Mouse (Mus musculus): Measurements from ENCODE around the gene Pde4d. TPM values are rescaled to one million over a fixed set of nuclear protein-coding genes. Genes with fewer than 3 reads are reported as not detected.

Pde4d gene
- polyA plus RNA-seq, 1 experiment, result 34.7 TPM

DNA sequence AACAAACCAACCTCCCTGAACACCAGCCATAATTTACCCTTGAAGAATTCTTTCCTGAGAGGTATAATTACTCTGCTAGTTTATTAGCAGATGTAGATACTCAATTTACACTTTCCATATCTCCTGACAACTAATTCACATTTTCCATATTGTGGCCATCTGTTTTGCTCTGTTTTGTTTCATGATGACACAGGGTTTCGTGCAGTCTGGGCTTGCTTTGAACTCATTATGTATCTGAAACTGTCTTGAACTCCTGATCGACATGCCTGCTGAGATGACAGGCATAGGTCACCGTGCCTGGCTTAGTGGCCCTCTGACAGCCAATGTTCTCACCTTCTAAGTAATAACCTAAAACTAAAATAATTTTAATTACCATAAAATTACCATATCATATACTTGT lies 672.1 kb downstream of the Pde4d start:
- H3K27ac ChIP-seq (ENCODE audit: insufficient read depth, low read length), result no peak overlapping the region
- no peaks in the 10 kb centered on the region for H3K4me1 ChIP-seq (ENCODE audit: control insufficient read depth, insufficient read depth, low read length)
- no peak overlapping the region for H3K4me3 ChIP-seq (ENCODE audit: insufficient read depth, low read length)
- TF ChIP-seq POLR2A (IDR thresholded peaks at IDR 0.05; ENCODE audit: extremely low read depth, insufficient read depth, low read length), result no peak
- no peak for TF ChIP-seq CTCF (IDR thresholded peaks at IDR 0.05; ENCODE audit: extremely low read depth, insufficient read depth, low read length)

DNA sequence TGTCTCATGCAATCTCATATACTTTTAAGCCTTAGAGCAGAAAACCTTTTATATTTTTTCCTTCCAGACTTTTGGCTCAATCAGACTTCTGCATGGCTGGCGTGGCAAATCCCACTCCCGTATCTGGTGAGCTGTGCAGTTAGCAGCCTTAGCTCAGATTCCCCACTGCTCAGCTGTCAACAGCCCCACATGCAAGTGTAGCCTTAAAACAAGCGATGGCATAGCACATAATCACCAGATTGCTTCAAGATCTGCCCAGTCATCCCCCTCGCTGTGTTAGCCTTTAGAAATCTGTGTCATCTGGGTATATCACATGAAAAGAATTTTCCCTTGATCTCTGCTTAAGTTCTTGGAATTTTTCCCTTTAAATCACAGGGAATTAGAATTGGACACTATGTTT lies 686.7 kb downstream of the Pde4d start:
- Histone ChIP-seq H3K4me1 (ENCODE audit: control insufficient read depth, insufficient read depth, low read length) (peaks cover 2% of the 10 kb centered on the region), H3K27ac (ENCODE audit: insufficient read depth, low read length) (no peak overlapping the region), H3K4me3 (ENCODE audit: insufficient read depth, low read length) (no peak overlapping the region)
- TF ChIP-seq CTCF (IDR thresholded peaks at IDR 0.05; ENCODE audit: extremely low read depth, insufficient read depth, low read length), result no peak
- no peak for TF ChIP-seq POLR2A (IDR thresholded peaks at IDR 0.05; ENCODE audit: extremely low read depth, insufficient read depth, low read length)

DNA sequence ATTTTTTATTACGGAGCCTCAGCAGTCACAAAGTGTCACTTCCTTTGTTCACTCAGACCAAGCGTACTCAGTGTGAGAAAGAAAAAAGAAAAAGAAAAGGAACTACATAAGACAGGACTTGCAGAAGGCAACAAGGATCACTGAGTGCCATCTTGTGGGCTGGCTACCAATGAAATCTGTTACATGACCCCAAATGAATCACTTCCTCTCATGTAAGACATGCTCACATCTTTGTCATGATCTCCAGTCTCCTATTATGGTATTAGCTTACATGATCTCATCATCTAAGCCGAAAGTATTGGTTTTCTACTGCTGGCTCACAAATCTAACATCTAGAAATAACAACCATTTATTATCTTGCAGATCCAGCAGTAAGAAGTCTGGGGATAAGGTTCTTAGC lies 709.0 kb downstream of the Pde4d start:
- Histone ChIP-seq H3K4me1 (ENCODE audit: control insufficient read depth, insufficient read depth, low read length) (no peaks in the 10 kb centered on the region), H3K4me3 (ENCODE audit: insufficient read depth, low read length) (no peak overlapping the region), H3K27ac (ENCODE audit: insufficient read depth, low read length) (no peak overlapping the region)
- TF ChIP-seq CTCF (IDR thresholded peaks at IDR 0.05; ENCODE audit: extremely low read depth, insufficient read depth, low read length) (no peak), POLR2A (IDR thresholded peaks at IDR 0.05; ENCODE audit: extremely low read depth, insufficient read depth, low read length) (no peak)

DNA sequence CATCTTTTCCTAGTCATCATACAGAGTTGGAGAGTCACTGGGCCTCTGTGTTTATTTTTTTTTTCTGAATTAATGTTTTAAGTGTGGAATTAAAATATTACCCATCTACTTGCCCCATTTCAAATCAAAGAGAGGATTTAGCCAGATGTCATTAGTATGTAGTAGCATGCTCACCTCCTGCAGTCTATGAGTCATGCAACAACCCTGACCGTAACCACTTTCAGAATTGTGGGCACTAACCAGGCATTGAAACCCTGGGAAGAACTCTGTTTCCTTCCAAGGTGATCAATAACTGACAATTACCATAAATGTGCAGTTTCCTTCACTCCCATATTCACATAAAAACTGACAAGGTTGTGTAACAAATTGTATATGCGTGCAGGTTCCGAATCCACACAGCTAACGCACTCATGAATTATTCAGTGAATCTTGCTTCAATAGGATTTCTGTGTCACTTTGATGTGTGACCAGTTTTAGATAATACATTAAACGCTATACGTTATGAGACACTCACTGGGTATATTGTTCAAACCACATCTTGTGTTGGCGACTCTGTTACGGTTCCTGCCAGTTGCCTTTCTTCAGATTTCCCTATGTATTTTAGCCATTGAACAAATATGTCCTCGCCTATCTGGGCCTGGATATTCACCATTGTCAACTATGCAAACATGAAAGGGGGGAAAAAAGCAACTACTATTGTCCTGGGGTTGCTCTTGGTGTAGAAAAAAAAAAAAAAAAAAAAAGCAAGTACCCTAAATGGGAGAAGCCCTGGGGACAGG lies 719.0 kb downstream of the Pde4d start:
- Histone ChIP-seq H3K27ac (ENCODE audit: insufficient read depth, low read length) (no peak overlapping the region), H3K4me1 (ENCODE audit: control insufficient read depth, insufficient read depth, low read length) (no peaks in the 10 kb centered on the region), H3K4me3 (ENCODE audit: insufficient read depth, low read length) (no peak overlapping the region)
- TF ChIP-seq POLR2A (IDR thresholded peaks at IDR 0.05; ENCODE audit: extremely low read depth, insufficient read depth, low read length) (no peak), CTCF (IDR thresholded peaks at IDR 0.05; ENCODE audit: extremely low read depth, insufficient read depth, low read length) (no peak)

DNA sequence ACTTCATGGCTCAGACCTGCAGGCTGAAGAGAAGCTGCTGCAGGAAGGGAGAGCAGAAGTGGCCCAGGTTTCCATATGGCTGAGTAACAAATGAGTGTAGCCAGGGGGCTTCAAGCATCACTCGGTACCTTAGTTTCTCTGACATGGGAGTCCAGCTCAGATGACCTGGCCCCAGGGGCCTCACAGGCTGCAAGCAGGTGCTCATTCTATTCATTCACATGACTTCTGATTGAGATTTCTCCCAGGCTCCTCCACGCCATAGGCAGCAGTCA lies 719.5 kb downstream of the Pde4d start:
- no peak overlapping the region for H3K4me3 ChIP-seq (ENCODE audit: insufficient read depth, low read length)
- no peaks in the 10 kb centered on the region for H3K4me1 ChIP-seq (ENCODE audit: control insufficient read depth, insufficient read depth, low read length)
- TF ChIP-seq POLR2A (IDR thresholded peaks at IDR 0.05; ENCODE audit: extremely low read depth, insufficient read depth, low read length), result no peak
- no peak for TF ChIP-seq CTCF (IDR thresholded peaks at IDR 0.05; ENCODE audit: extremely low read depth, insufficient read depth, low read length)
- H3K27ac ChIP-seq (ENCODE audit: insufficient read depth, low read length), result no peak overlapping the region

DNA sequence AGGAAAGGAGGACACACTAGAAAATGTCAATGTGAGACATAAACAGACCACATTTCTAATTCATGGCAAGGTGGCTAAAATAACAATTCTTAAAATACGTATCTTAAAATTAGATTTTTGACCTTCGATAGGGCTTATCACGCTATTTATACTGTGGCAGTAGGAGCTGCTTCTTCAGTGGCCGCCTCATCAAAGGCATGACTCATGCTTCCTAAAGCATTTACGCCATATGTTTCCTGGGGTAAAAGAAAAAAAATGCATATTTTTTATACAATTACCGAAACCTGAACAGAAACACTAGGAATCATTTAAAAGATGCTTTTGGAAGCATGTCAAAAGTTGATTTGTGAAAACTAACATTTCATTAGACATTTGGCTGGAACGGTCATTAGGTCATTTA lies 721.9 kb downstream of the Pde4d start:
- no peak for TF ChIP-seq CTCF (IDR thresholded peaks at IDR 0.05; ENCODE audit: extremely low read depth, insufficient read depth, low read length)
- TF ChIP-seq POLR2A (IDR thresholded peaks at IDR 0.05; ENCODE audit: extremely low read depth, insufficient read depth, low read length), result no peak
- Histone ChIP-seq H3K4me1 (ENCODE audit: control insufficient read depth, insufficient read depth, low read length) (no peaks in the 10 kb centered on the region), H3K4me3 (ENCODE audit: insufficient read depth, low read length) (no peak overlapping the region), H3K27ac (ENCODE audit: insufficient read depth, low read length) (no peak overlapping the region)

DNA sequence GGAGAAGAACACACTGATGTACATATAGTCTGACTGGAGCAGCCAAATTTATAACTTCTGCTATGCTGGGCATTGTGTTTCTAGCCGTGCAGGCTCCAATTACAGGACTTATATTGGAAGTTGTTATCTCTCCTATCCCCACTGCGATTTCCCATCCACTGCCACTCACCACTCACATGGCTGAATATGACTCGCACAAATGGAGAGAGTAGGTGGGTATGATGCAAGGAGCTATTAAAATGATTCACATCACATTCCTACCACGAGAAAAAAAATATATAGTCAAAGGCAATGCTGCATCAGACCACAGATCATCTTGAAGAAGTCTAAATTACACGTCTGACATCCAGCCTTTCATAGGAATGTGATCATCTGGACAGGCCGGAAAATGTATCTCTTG lies 725.5 kb downstream of the Pde4d start:
- TF ChIP-seq POLR2A (IDR thresholded peaks at IDR 0.05; ENCODE audit: extremely low read depth, insufficient read depth, low read length) (no peak), CTCF (IDR thresholded peaks at IDR 0.05; ENCODE audit: extremely low read depth, insufficient read depth, low read length) (no peak)
- Histone ChIP-seq H3K4me1 (ENCODE audit: control insufficient read depth, insufficient read depth, low read length) (no peaks in the 10 kb centered on the region), H3K4me3 (ENCODE audit: insufficient read depth, low read length) (no peak overlapping the region), H3K27ac (ENCODE audit: insufficient read depth, low read length) (no peak overlapping the region)

DNA sequence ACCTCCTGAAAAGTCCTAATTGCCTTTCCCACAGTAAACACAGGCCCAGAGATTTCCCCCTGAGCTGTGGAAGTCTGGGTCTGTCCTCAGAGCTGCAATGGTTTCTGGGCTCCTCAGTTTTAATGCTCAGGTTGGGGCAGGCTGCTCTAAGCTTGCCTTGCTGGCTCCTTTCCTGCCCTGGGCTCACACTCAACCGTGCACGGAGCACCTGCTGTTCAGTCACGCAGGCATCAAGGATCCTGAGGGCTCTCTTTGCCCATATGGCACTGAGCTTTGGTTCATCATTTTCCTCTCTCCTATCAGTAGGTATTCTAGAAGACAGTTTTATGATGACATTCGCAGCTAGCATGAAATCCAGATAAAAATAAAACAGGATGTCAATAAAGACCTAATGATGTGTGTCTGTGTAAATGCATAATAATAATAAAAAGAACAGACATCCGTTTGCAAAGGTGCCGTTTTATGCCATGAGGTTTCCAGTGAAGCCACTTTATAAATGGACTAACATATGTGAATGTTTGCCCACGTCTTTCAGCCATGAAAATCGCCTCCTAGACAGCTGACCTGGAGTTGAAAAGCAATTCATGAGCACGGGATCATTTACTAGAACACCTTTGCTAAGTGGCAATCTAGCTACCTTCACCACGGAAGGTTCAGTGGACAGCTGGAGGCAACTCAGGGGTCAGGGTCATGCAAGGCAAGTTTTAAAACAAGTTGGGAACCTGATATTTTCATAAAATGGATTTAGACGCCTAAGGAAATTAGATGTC lies 726.3 kb downstream of the Pde4d start:
- TF ChIP-seq POLR2A (IDR thresholded peaks at IDR 0.05; ENCODE audit: extremely low read depth, insufficient read depth, low read length), result no peak
- TF ChIP-seq CTCF (IDR thresholded peaks at IDR 0.05; ENCODE audit: extremely low read depth, insufficient read depth, low read length), result no peak
- no peak overlapping the region for H3K27ac ChIP-seq (ENCODE audit: insufficient read depth, low read length)
- H3K4me1 ChIP-seq (ENCODE audit: control insufficient read depth, insufficient read depth, low read length), result no peaks in the 10 kb centered on the region
- no peak overlapping the region for H3K4me3 ChIP-seq (ENCODE audit: insufficient read depth, low read length)

DNA sequence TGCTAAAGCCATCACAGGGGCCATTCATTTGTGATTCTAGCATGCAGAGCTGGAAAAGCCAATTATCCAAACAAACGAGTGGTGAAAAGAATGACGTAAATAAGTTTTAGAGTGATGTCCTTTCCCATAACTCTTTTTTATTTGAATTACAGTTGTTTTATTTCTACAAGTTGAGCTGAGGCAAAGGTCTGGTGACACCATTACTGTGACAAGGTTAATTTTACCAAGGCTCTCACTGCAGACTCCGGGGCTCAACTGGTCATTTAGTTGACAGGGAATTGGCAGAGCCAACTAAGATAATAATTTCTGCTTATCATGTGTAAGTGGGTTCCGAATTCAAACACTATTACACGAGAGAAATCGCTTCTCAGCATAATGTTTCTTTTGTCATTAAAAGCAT lies 731.6 kb downstream of the Pde4d start:
- H3K4me3 ChIP-seq (ENCODE audit: insufficient read depth, low read length), result no peak overlapping the region
- no peaks in the 10 kb centered on the region for H3K4me1 ChIP-seq (ENCODE audit: control insufficient read depth, insufficient read depth, low read length)
- no peak overlapping the region for H3K27ac ChIP-seq (ENCODE audit: insufficient read depth, low read length)
- TF ChIP-seq POLR2A (IDR thresholded peaks at IDR 0.05; ENCODE audit: extremely low read depth, insufficient read depth, low read length) (no peak), CTCF (IDR thresholded peaks at IDR 0.05; ENCODE audit: extremely low read depth, insufficient read depth, low read length) (no peak)

DNA sequence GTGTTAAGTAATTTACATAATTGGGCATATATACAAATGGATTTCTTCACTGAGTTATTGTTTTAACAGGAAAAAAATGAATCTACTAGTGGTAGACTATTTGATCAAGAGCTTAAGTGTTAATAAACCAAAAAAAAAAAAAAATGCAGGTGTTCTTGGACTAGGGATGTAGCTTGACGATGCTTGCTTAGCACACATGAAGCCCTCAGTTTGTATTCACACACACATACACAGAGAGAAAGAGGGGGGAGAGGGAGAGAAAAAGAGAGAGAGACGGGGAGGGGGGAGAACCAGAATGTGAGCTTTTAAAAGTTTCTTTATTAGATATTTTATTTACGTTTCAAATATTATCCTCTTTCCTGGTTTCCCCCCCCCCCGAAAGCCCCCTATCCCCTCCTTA lies 740.9 kb downstream of the Pde4d start:
- Histone ChIP-seq H3K4me1 (ENCODE audit: control insufficient read depth, insufficient read depth, low read length) (peaks cover 2% of the 10 kb centered on the region; the same call in 1 of the 2 replicates), H3K4me3 (ENCODE audit: insufficient read depth, low read length) (no peak overlapping the region), H3K27ac (ENCODE audit: insufficient read depth, low read length) (no peak overlapping the region)
- TF ChIP-seq CTCF (IDR thresholded peaks at IDR 0.05; ENCODE audit: extremely low read depth, insufficient read depth, low read length) (no peak), POLR2A (IDR thresholded peaks at IDR 0.05; ENCODE audit: extremely low read depth, insufficient read depth, low read length) (no peak)
